Mouse (Mus musculus) brain, embryonic 14.5 days (tissue): ENCODE measurements at regions not wholly inside any gene's neighbourhood (a gene's known extent, or its start where the extent isn't known, plus 50 kb on each side); places are given as distances from the start of the nearest gene placed in this dataset.

Source experiments
- CTCF ChIP-seq: fragments of 200-500 bp; IDR thresholded peaks from 2 replicates; pipeline ENCODE4 v1.5.1; 2012; ENCODE audit warnings: inconsistent platforms, mild to moderate bottlenecking, moderate library complexity, borderline replicate concordance; ENCODE audit not compliant: insufficient read depth, insufficient read length; ENCODE audit errors: extremely low read depth
- POLR2A ChIP-seq: fragments of 200-500 bp; IDR thresholded peaks from 2 replicates; pipeline ENCODE4 v1.6.1; 2012; ENCODE audit warnings: mild to moderate bottlenecking, inconsistent platforms, borderline replicate concordance; ENCODE audit not compliant: poor library complexity, insufficient read depth, insufficient read length, severe bottlenecking; ENCODE audit errors: extremely low read depth

GRCm38 (mm10) chr1:45600011-45600410 lies 96.9 kb upstream of the Col5a2 start:
- TF ChIP-seq POLR2A (no peak), CTCF (no peak)
